Mouse (Mus musculus) CH12.LX (cell line): ENCODE results near the gene Rps6kb2.

ENCODE experiments used
- CTCF ChIP-seq, 2 experiments: IDR thresholded peaks in 1 of 2; conservative IDR thresholded peaks in 1 of 2; 2 replicates each; pipeline ENCODE4 v1.5.1; 2011 to 2012; ENCODE audit warnings: low read depth in 2 of 2, low read length in 2 of 2, improper control_type of control experiment in 1 of 2, inconsistent platforms in 1 of 2, mild to moderate bottlenecking in 1 of 2, moderate library complexity in 1 of 2
- EP300 ChIP-seq: IDR thresholded peaks from 2 replicates; pipeline ENCODE4 v1.6.1; 2011; ENCODE audit warnings: low read length, improper control_type of control experiment
- JUND ChIP-seq: conservative IDR thresholded peaks from 2 replicates; pipeline ENCODE4 v1.6.1; 2011; ENCODE audit warnings: low read depth, low read length, improper control_type of control experiment
- MAX ChIP-seq: IDR thresholded peaks from 2 replicates; pipeline ENCODE4 v1.6.1; 2011; ENCODE audit warnings: low read length, improper control_type of control experiment
- POLR2A ChIP-seq: IDR thresholded peaks from 2 replicates; pipeline ENCODE4 v1.6.1; 2011; ENCODE audit warnings: low read depth, mild to moderate bottlenecking, improper control_type of control experiment, low read length
- SMC3 ChIP-seq: IDR thresholded peaks from 2 replicates; pipeline ENCODE4 v1.6.1; 2011; ENCODE audit warnings: low read depth, low read length, improper control_type of control experiment
- TBP ChIP-seq: conservative IDR thresholded peaks from 2 replicates; pipeline ENCODE4 v1.6.1; 2011; ENCODE audit warnings: low read depth, low read length, improper control_type of control experiment
- TCF12 ChIP-seq: IDR thresholded peaks from 2 replicates; pipeline ENCODE4 v1.6.1; 2014; ENCODE audit warnings: low read depth, mild to moderate bottlenecking, inconsistent platforms, low read length, improper control_type of control experiment
- ZNF384 ChIP-seq: IDR thresholded peaks from 2 replicates; pipeline ENCODE4 v1.6.1; 2012; ENCODE audit warnings: low read depth, low read length, improper control_type of control experiment, inconsistent platforms

DNA sequence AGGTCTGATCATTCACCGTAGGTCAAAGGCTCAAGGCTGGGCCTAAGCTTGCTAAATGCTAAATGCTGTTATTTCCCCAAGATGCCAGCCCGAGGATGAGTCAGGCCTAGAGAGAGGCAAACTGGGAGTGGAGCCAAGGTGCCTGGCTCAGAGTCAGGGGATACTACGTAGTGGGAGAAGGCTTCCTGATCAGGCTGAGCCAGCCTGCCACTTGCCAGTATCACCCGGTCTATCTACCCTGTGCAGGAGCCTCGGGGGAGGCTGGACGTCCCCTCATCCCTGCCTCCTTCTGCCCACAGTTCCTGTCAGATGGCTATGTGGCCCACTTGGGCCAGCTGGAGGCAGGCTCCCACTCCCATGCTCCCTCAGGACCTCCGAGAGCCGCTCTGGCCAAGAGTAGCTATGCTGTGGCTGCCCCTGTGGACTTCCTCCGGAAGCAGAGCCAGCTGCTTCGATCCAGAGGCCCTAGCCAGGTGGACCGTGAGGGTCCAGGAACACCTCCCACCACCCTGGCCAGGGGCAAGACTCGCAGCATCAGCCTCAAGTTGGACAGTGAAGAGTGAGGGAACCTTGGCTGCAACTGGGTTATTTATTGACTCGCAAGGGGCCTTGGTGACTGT is 49.9 kb downstream of the Rps6kb2 start:
- TF ChIP-seq SMC3 (no peak), EP300 (no peak), POLR2A (no peak; the same call in 1 of the 2 replicates), MAX (no peak), ZNF384 (no peak), TBP (no peak), CTCF (conservative IDR thresholded peaks at IDR 0.05 in 1 of 2, IDR thresholded peaks at IDR 0.05 in 1 of 2; ENCODE audit: low read depth in 2 of 2, low read length in 2 of 2) (no peak), JUND (no peak), TCF12 (no peak)
